Mouse (Mus musculus): ENCODE measurements around the gene Serpinb5.
"Not testable (repeated sequence)": the region's sequence is repeated elsewhere in the genome, so short reads cannot be mapped to it uniquely, and the experiment has no call there.

Serpinb5 gene

GRCm38 (mm10) chr1:106860847-106861246 is at the start of gene Serpinb5:
Gene Serpinb5 (plus strand): TSS chr1:106861173.
- DNase-seq = no peak

- no peak for DNase-seq
These were observed 46.1 kb upstream of the Serpinb5 start for GRCm38 (mm10) chr1:106814864-106815263.

GRCm38 (mm10) chr1:106815265-106815664 is 45.7 kb upstream of the Serpinb5 start:
- no peak for DNase-seq

- DNase-seq = no peak
These were observed 44.2 kb upstream of the Serpinb5 start for GRCm38 (mm10) chr1:106816766-106817165.

GRCm38 (mm10) chr1:106818323-106818722 is 42.6 kb upstream of the Serpinb5 start:
- DNase-seq = no peak

GRCm38 (mm10) chr1:106822297-106822696 is 38.7 kb upstream of the Serpinb5 start:
- DNase-seq = no peak

GRCm38 (mm10) chr1:106828784-106829183 is 32.2 kb upstream of the Serpinb5 start:
- no peak for DNase-seq

GRCm38 (mm10) chr1:106865543-106865942 is 4.6 kb downstream of the Serpinb5 start:
- DNase-seq = no peak

GRCm38 (mm10) chr1:106866029-106866428 is 5.1 kb downstream of the Serpinb5 start:
- DNase-seq = peak; percentile 51

GRCm38 (mm10) chr1:106866768-106867167 is 5.8 kb downstream of the Serpinb5 start:
- DNase-seq = no peak

GRCm38 (mm10) chr1:106869986-106870385 is 9.0 kb downstream of the Serpinb5 start:
- DNase-seq = no peak

- no peak for DNase-seq
These were observed 14.4 kb downstream of the Serpinb5 start for GRCm38 (mm10) chr1:106875193-106875886.

- no peak for DNase-seq
These were observed 15.2 kb downstream of the Serpinb5 start for GRCm38 (mm10) chr1:106876147-106876546.

GRCm38 (mm10) chr1:106882723-106883122 is 21.8 kb downstream of the Serpinb5 start:
- DNase-seq = no peak

GRCm38 (mm10) chr1:106883369-106883768 is 22.4 kb downstream of the Serpinb5 start:
- no peak for DNase-seq

- DNase-seq = no peak
These were observed 22.8 kb downstream of the Serpinb5 start for GRCm38 (mm10) chr1:106883812-106884211.

- not testable (repeated sequence) for DNase-seq
These were observed 34.2 kb downstream of the Serpinb5 start for GRCm38 (mm10) chr1:106895142-106895541.

GRCm38 (mm10) chr1:106901406-106901805 is 40.4 kb downstream of the Serpinb5 start:
- DNase-seq = no peak

GRCm38 (mm10) chr1:106931954-106932353 is 71.0 kb downstream of the Serpinb5 start:
- no peak for DNase-seq

Data from right cerebral cortex, postnatal 25 days (tissue).